Mouse (Mus musculus): ENCODE results near the gene Ppp4r3b.
A peak's percentile ranks its signal among the peaks of the same experiment; 100 is the strongest.

The Ppp4r3b gene

GRCm38 (mm10) chr11:29172563-29173124 is at the start of gene Ppp4r3b:
TSS of gene Ppp4r3b (plus strand) at chr11:29172890.
- peak; percentile 99 for DNase-seq (ENCODE audit: inconsistent age in 2 of 2, low spot score in 1 of 2)

GRCm38 (mm10) chr11:29129862-29130384 is 42.8 kb upstream of the Ppp4r3b start:
- DNase-seq (ENCODE audit: inconsistent age in 2 of 2, low spot score in 1 of 2), result no peak

- DNase-seq (ENCODE audit: inconsistent age in 2 of 2, low spot score in 1 of 2), result peak; percentile 93 to 97
Observed at GRCm38 (mm10) chr11:29130385-29131355, 42.0 kb upstream of the Ppp4r3b start, which contains the start of gene Pnpt1. TSS of gene Pnpt1 (plus strand) at chr11:29130744.

GRCm38 (mm10) chr11:29140671-29141070 is 32.0 kb upstream of the Ppp4r3b start:
- DNase-seq (ENCODE audit: inconsistent age in 2 of 2, low spot score in 1 of 2), result no peak

- DNase-seq (ENCODE audit: inconsistent age in 2 of 2, low spot score in 1 of 2), result no peak
Observed at GRCm38 (mm10) chr11:29148901-29149300, 23.8 kb upstream of the Ppp4r3b start.

GRCm38 (mm10) chr11:29163569-29163968 is 9.1 kb upstream of the Ppp4r3b start:
- DNase-seq (ENCODE audit: inconsistent age in 2 of 2, low spot score in 1 of 2), result no peak

GRCm38 (mm10) chr11:29171959-29172391 is 715 bp upstream of the Ppp4r3b start:
- DNase-seq (ENCODE audit: inconsistent age in 2 of 2, low spot score in 1 of 2), result peak; percentile 62 to 83

GRCm38 (mm10) chr11:29173125-29173631 is 488 bp downstream of the Ppp4r3b start:
- DNase-seq (ENCODE audit: inconsistent age in 2 of 2, low spot score in 1 of 2), result peak in 1 of 2 experiments; percentile 70

GRCm38 (mm10) chr11:29173706-29174436 is 1.2 kb downstream of the Ppp4r3b start:
- no peak for DNase-seq (ENCODE audit: inconsistent age in 2 of 2, low spot score in 1 of 2)

GRCm38 (mm10) chr11:29179319-29179718 is 6.6 kb downstream of the Ppp4r3b start:
- DNase-seq (ENCODE audit: inconsistent age in 2 of 2, low spot score in 1 of 2), result no peak

- DNase-seq (ENCODE audit: inconsistent age in 2 of 2, low spot score in 1 of 2), result peak in 1 of 2 experiments; percentile 44
Observed at GRCm38 (mm10) chr11:29180657-29181056, 8.0 kb downstream of the Ppp4r3b start.

GRCm38 (mm10) chr11:29181751-29182150 is 9.1 kb downstream of the Ppp4r3b start:
- DNase-seq (ENCODE audit: inconsistent age in 2 of 2, low spot score in 1 of 2), result no peak

GRCm38 (mm10) chr11:29188981-29189380 is 16.3 kb downstream of the Ppp4r3b start:
- DNase-seq (ENCODE audit: inconsistent age in 2 of 2, low spot score in 1 of 2), result no peak

- no peak for DNase-seq (ENCODE audit: inconsistent age in 2 of 2, low spot score in 1 of 2)
Observed at GRCm38 (mm10) chr11:29203653-29204052, 31.0 kb downstream of the Ppp4r3b start.

- no peak for DNase-seq (ENCODE audit: inconsistent age in 2 of 2, low spot score in 1 of 2)
Observed at GRCm38 (mm10) chr11:29209774-29210173, 37.1 kb downstream of the Ppp4r3b start.

- DNase-seq (ENCODE audit: inconsistent age in 2 of 2, low spot score in 1 of 2), result no peak
Observed at GRCm38 (mm10) chr11:29216196-29216595, 43.5 kb downstream of the Ppp4r3b start.

- no peak for DNase-seq (ENCODE audit: inconsistent age in 2 of 2, low spot score in 1 of 2)
Observed at GRCm38 (mm10) chr11:29219055-29219454, 46.4 kb downstream of the Ppp4r3b start.

- peak in 1 of 2 experiments; percentile 60 for DNase-seq (ENCODE audit: inconsistent age in 2 of 2, low spot score in 1 of 2)
Observed at GRCm38 (mm10) chr11:29222310-29222709, 49.6 kb downstream of the Ppp4r3b start.

GRCm38 (mm10) chr11:29224754-29225153 is 52.1 kb downstream of the Ppp4r3b start:
- no peak for DNase-seq (ENCODE audit: inconsistent age in 2 of 2, low spot score in 1 of 2)

- no peak for DNase-seq (ENCODE audit: inconsistent age in 2 of 2, low spot score in 1 of 2)
Observed at GRCm38 (mm10) chr11:29228957-29229356, 56.3 kb downstream of the Ppp4r3b start.

- no peak for DNase-seq (ENCODE audit: inconsistent age in 2 of 2, low spot score in 1 of 2)
Observed at GRCm38 (mm10) chr11:29233569-29233968, 60.9 kb downstream of the Ppp4r3b start.

All from adrenal gland, adult (tissue).